Mouse (Mus musculus) cortical plate, adult 2 months (tissue): ENCODE data around the gene Cdkn2aip.

ENCODE experiments used
- CTCF ChIP-seq: fragments of 200-500 bp; IDR thresholded peaks from 2 replicates; pipeline ENCODE4 v1.5.1; 2011; ENCODE audit warnings: mild to moderate bottlenecking, control low read depth, low read length; ENCODE audit not compliant: insufficient read depth; ENCODE audit errors: extremely low read depth
- POLR2A ChIP-seq: fragments of 200-500 bp; IDR thresholded peaks from 2 replicates; pipeline ENCODE4 v1.6.1; 2011; ENCODE audit warnings: mild to moderate bottlenecking, low read length, control low read depth; ENCODE audit not compliant: insufficient read depth; ENCODE audit errors: extremely low read depth

DNA sequence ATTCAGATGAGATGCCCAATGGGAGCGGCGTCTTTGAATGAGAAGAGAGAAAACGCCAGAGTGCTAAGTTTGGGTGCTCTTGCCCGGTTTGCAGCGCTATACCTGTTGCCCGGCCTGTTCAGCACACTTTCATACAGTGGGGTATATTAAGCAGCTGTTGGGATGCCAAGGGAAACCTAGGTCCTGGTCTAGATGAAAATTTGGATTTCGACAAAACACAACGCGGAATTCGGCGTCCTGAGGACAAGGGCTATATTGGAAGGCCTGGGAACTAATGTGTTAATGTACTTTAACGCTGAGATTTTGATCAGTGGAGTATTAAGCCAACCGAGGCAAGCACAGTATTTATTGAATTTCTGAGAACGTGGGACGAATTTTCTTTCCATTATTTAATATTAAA lies 37.5 kb downstream of the Cdkn2aip start:
- TF ChIP-seq CTCF (no peak), POLR2A (no peak)
